Mouse (Mus musculus) lung, postnatal 0 days (tissue): Measurements from ENCODE around the gene Tmem62.

Experiments
- CTCF ChIP-seq: IDR thresholded peaks from 2 replicates; pipeline ENCODE4 v1.5.1; 2016; ENCODE audit warnings: antibody characterized with exemption, mild to moderate bottlenecking
- EP300 ChIP-seq: IDR thresholded peaks from 2 replicates; pipeline ENCODE4 v1.6.1; 2016; ENCODE audit warnings: antibody characterized with exemption, mild to moderate bottlenecking, control low read depth

GRCm38 (mm10) chr2:120972964-120973363, 3.9 kb upstream of the Tmem62 start:
- TF ChIP-seq CTCF (peak; percentile 23), EP300 (no peak)
